In genomic region chr17:29884596-29884995, GRCm38 (mm10) we compare ENCODE assay signal across 10 mouse cellular contexts.
A peak's percentile ranks its signal among the peaks of the same experiment; 100 is the strongest.
DNase-seq lines count a peak whose midpoint lies in the region; ATAC-seq lines count a peak whose summit lies in the region.
"Had no signal": no experiment of that assay in that cellular context is flagged by ENCODE, and none has a peak within 500 bp of the region (broad histone marks: within the 10 kb centered on the region; RNA-seq: fewer than 3 reads in every experiment).

No protein-coding gene starts in this region.

- H3K4me2 ChIP-seq in liver, embryonic 15.5 days: peak overlapping the region; percentile 18; the same call in 1 of the 2 replicates
- H3K4me2 ChIP-seq in liver, embryonic 11.5 days: no peak overlapping the region
- peak overlapping the region; percentile 93 for H3K4me2 ChIP-seq in forebrain, embryonic 14.5 days (ENCODE audit: low read length)
- peak overlapping the region; percentile 80; the same call in 1 of the 2 replicates for H3K4me2 ChIP-seq in limb, embryonic 13.5 days (replicated peaks)
- H3K4me2 ChIP-seq: limb, embryonic 15.5 days had no signal

- H3K9me3 ChIP-seq in liver, embryonic 15.5 days (replicated peaks): no peaks in the 10 kb centered on the region
- H3K9me3 ChIP-seq in liver, embryonic 11.5 days (ENCODE audit: control insufficient read depth, low read length): no peaks in the 10 kb centered on the region
- no peaks in the 10 kb centered on the region for H3K9me3 ChIP-seq in forebrain, embryonic 14.5 days (replicated peaks; ENCODE audit: control insufficient read depth, low read length)
- no peaks in the 10 kb centered on the region for H3K9me3 ChIP-seq in limb, embryonic 13.5 days
- H3K9me3 ChIP-seq: limb, embryonic 15.5 days had no signal

- peaks cover 41% of the 10 kb centered on the region for H3K4me1 ChIP-seq in liver, embryonic 15.5 days (replicated peaks)
- H3K4me1 ChIP-seq in liver, embryonic 11.5 days (replicated peaks; ENCODE audit: control insufficient read depth, insufficient read depth, low read length): peaks cover 30% of the 10 kb centered on the region
- H3K4me1 ChIP-seq in forebrain, embryonic 14.5 days (ENCODE audit: control insufficient read depth, insufficient read depth, low read length): peaks cover 27% of the 10 kb centered on the region
- peaks cover 35% of the 10 kb centered on the region for H3K4me1 ChIP-seq in limb, embryonic 13.5 days

- H3K4me3 ChIP-seq in liver, embryonic 15.5 days (replicated peaks): 0 out of 2 replicates have a peak overlapping the region, but pooled peaks have one; percentile 6
- H3K4me3 ChIP-seq in liver, embryonic 11.5 days (ENCODE audit: low read depth, low read length): no peak overlapping the region
- peak overlapping the region; percentile 73 for H3K4me3 ChIP-seq in forebrain, embryonic 14.5 days (ENCODE audit: low read depth, low read length)
- no peak overlapping the region for H3K4me3 ChIP-seq in limb, embryonic 13.5 days
- H3K4me3 ChIP-seq: limb, embryonic 15.5 days had no signal

- H3K36me3 ChIP-seq in liver, embryonic 15.5 days (replicated peaks): no peaks in the 10 kb centered on the region
- H3K36me3 ChIP-seq in liver, embryonic 11.5 days (ENCODE audit: control insufficient read depth, insufficient read depth, low read length): no peaks in the 10 kb centered on the region; the same call in 1 of the 2 replicates
- no peaks in the 10 kb centered on the region for H3K36me3 ChIP-seq in forebrain, embryonic 14.5 days (ENCODE audit: control insufficient read depth, insufficient read depth, low read length)
- no peaks in the 10 kb centered on the region for H3K36me3 ChIP-seq in limb, embryonic 13.5 days
- H3K36me3 ChIP-seq: limb, embryonic 15.5 days had no signal

- H3K27me3 ChIP-seq in liver, embryonic 15.5 days: peaks cover 75% of the 10 kb centered on the region
- peaks cover 63% of the 10 kb centered on the region for H3K27me3 ChIP-seq in liver, embryonic 11.5 days (replicated peaks; ENCODE audit: control insufficient read depth, insufficient read depth, low read length)
- no peaks in the 10 kb centered on the region for H3K27me3 ChIP-seq in forebrain, embryonic 14.5 days (replicated peaks; ENCODE audit: control insufficient read depth, insufficient read depth, low read length)
- H3K27me3 ChIP-seq in limb, embryonic 13.5 days: peaks cover 40% of the 10 kb centered on the region

- no peak overlapping the region for H3K9ac ChIP-seq in liver, embryonic 15.5 days
- no peak overlapping the region for H3K9ac ChIP-seq in liver, embryonic 11.5 days (ENCODE audit: low read depth, low read length)
- H3K9ac ChIP-seq in forebrain, embryonic 14.5 days (ENCODE audit: low read length): peak overlapping the region; percentile 36; the same call in 1 of the 2 replicates
- no peak overlapping the region for H3K9ac ChIP-seq in limb, embryonic 13.5 days
- H3K9ac ChIP-seq: limb, embryonic 15.5 days had no signal

- no peak for DNase-seq in liver, embryonic 11.5 days (ENCODE audit: low spot score)
- DNase-seq in forebrain, embryonic 14.5 days (ENCODE audit: low spot score): peak; percentile 62
- DNase-seq in retina, postnatal 1 day: peak; percentile 80
- DNase-seq in frontal cortex, postnatal 10 days (ENCODE audit: low spot score in 2 of 2): no peak
- no peak for DNase-seq in T-cell, adult 2 months (ENCODE audit: low spot score)
- DNase-seq: gastrocnemius, postnatal 10 days; kidney, postnatal 4 days had no signal

- no peak for ATAC-seq in liver, embryonic 15.5 days (ENCODE audit: insufficient read depth)
- no peak for ATAC-seq in liver, embryonic 11.5 days (replicated peaks; ENCODE audit: low FRiP score)
- no peak for ATAC-seq in forebrain, embryonic 14.5 days
- no peak for ATAC-seq in limb, embryonic 13.5 days (ENCODE audit: low FRiP score, low read depth)

- WGBS in liver, embryonic 15.5 days (ENCODE audit: insufficient replicate concordance): 32% methylated on average over 6 of the region's 6 CpGs
- 46% methylated on average over 6 of the region's 6 CpGs for WGBS in liver, embryonic 11.5 days
- WGBS in forebrain, embryonic 14.5 days: 32% methylated on average over 6 of the region's 6 CpGs
- WGBS in limb, embryonic 13.5 days: 53% methylated on average over 6 of the region's 6 CpGs

- H3K27ac ChIP-seq in liver, embryonic 15.5 days (replicated peaks): no peak overlapping the region
- no peak overlapping the region for H3K27ac ChIP-seq in liver, embryonic 11.5 days (ENCODE audit: low read depth, low read length)
- peak overlapping the region; percentile 46 for H3K27ac ChIP-seq in forebrain, embryonic 14.5 days (ENCODE audit: low read depth, low read length)
- no peak overlapping the region for H3K27ac ChIP-seq in limb, embryonic 13.5 days
- H3K27ac ChIP-seq: limb, embryonic 15.5 days had no signal

Comparison
In these comparisons a context has a peak if more than half of its experiments do, and no peak if none do; other contexts are left out.
1. H3K4me3 ChIP-seq: peak in liver, embryonic 15.5 days (single experiment) and forebrain, embryonic 14.5 days (single experiment); none in liver, embryonic 11.5 days (single experiment) and limb, embryonic 13.5 days (single experiment).
2. DNase-seq: peak in forebrain, embryonic 14.5 days (single experiment) and retina, postnatal 1 day (single experiment); none in liver, embryonic 11.5 days (single experiment), frontal cortex, postnatal 10 days (0 of 2) and T-cell, adult 2 months (single experiment).